Mouse (Mus musculus): ENCODE measurements around the gene Cep78. TPM values are rescaled to one million over a fixed set of nuclear protein-coding genes. Genes with fewer than 3 reads are reported as not detected.
A peak's percentile ranks its signal among the peaks of the same experiment; 100 is the strongest.

Cep78 gene
- total and polyA plus RNA-seq, 2 experiments from 2014 or later, result 23.4 to 27.0 TPM

DNA sequence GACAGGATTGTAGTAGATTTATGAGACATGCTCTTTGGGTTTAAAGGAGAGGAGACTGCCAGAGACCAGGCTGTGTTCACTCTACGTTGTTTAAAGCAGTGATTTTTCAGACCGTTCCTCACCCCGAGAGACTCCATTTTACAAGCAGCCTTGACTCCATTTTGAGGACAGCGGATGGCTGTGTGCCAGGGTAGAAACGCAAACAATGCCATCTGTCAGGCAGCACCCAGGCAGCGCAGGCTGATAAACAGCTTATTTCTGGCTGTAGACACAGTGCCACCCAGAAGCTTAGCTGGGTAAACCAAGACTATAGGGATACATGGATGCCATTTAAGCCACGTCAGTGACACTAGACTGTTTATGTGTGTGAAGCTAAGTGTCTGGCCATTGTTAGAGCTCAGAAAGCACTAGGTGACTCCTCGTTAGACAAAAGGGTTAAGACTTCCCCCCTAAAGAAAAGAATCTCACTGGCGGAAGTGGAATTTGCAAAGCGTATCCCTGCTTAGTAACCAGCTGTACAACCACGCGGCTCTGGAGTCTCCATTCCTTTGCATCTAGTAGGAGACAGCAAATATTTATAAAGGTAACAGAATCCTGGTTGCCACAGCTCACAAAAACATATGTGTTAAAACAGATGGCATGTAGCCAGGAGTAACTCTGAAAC is 12.2 kb upstream of the Cep78 start:
- TF ChIP-seq CTCF (IDR thresholded peaks at IDR 0.05; ENCODE audit: low read depth), result peak; percentile 11; the same call in 1 of the 2 replicates
- H3K27me3 ChIP-seq (ENCODE audit: insufficient read depth, low read length), result no peaks in the 10 kb centered on the region
- no peaks in the 10 kb centered on the region for H3K9me3 ChIP-seq (ENCODE audit: low read length)
- H3K4me2 ChIP-seq (ENCODE audit: low read depth), result peak overlapping the region; percentile 47
- ATAC-seq (peak; percentile 93), DNase-seq (peak; percentile 93)
- peak overlapping the region; percentile 79 for H3K27ac ChIP-seq (ENCODE audit: low read depth, low read length)
- peak overlapping the region; percentile 44 for H3K9ac ChIP-seq
- no peaks in the 10 kb centered on the region for H3K36me3 ChIP-seq (ENCODE audit: insufficient read depth)
- peak overlapping the region; percentile 25 for H3K4me3 ChIP-seq (ENCODE audit: low read depth, low read length)
- 0 out of 2 replicates have a peak, but pooled peaks cover 4% of the 10 kb centered on the region for H3K4me1 ChIP-seq (ENCODE audit: insufficient read depth)
- 16% methylated on average over 12 of the region's 12 CpGs for WGBS

DNA sequence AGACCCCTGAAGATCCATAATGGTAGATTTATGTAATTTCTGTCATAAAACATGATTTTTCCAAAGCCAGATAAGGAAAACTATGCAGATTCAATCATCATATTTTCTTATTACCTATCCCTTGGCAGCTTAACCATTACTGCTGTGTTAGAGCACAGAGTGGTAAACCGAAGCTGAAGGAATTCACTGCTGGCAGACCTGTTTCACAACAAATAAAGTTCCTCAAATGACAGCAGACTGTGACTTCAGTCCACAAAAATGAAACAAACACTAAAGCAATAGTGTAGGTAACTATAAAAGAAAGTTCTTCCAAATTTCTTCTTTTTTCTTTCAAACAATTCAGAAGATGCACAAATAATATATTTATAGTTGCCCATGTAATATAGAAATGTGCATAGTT is 5.3 kb upstream of the Cep78 start:
- Histone ChIP-seq H3K9ac (no peak overlapping the region), H3K4me1 (ENCODE audit: insufficient read depth) (peaks cover 3% of the 10 kb centered on the region; the same call in 1 of the 2 replicates), H3K4me2 (ENCODE audit: low read depth) (no peak overlapping the region), H3K27me3 (ENCODE audit: insufficient read depth, low read length) (no peaks in the 10 kb centered on the region), H3K9me3 (ENCODE audit: low read length) (no peaks in the 10 kb centered on the region), H3K4me3 (ENCODE audit: low read depth, low read length) (no peak overlapping the region), H3K36me3 (ENCODE audit: insufficient read depth) (no peaks in the 10 kb centered on the region), H3K27ac (ENCODE audit: low read depth, low read length) (no peak overlapping the region)
- TF ChIP-seq CTCF (IDR thresholded peaks at IDR 0.05; ENCODE audit: low read depth), result no peak
- WGBS, result 95% methylated on average over 1 of the region's 1 CpGs
- no peak for ATAC-seq
- DNase-seq, result no peak

DNA sequence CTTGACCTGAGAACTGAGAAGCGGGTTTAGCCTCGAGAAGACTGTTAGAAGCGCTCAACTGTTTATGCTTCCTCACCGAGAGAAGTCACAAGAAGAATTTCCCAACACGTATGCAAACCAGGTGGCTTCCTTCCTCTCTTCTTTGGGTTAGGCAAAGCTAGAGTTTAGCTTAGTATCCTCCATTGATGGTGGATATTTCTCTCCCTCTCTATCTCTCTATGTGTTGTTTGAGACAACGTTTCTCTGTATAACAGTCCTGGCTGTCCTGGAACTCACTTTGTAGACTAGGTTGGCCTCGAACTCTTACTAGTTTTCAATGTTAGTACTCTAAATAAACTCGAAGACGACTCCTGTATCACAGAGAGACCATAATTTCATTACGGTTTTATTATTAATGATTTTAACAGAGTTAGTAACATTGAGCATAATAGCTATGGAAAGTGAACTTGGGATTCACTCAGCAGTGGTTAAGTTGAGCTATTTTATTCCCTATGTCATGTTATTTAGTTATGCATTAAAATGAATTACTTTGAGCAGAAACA is 454 bp upstream of the Cep78 start:
- TF ChIP-seq CTCF (IDR thresholded peaks at IDR 0.05; ENCODE audit: low read depth), result no peak
- 0 out of 2 replicates have a peak overlapping the region, but pooled peaks have one; percentile 29 for H3K27ac ChIP-seq (ENCODE audit: low read depth, low read length)
- H3K36me3 ChIP-seq (ENCODE audit: insufficient read depth), result no peaks in the 10 kb centered on the region
- H3K9ac ChIP-seq, result peak overlapping the region; percentile 94
- no peaks in the 10 kb centered on the region for H3K9me3 ChIP-seq (ENCODE audit: low read length)
- H3K4me3 ChIP-seq (ENCODE audit: low read depth, low read length), result peak overlapping the region; percentile 96
- WGBS, result 27% methylated on average over 10 of the region's 10 CpGs
- ATAC-seq (peak; percentile 9; the same call in 1 of the 2 replicates), DNase-seq (no peak)
- peak overlapping the region; percentile 87 for H3K4me2 ChIP-seq (ENCODE audit: low read depth)
- no peaks in the 10 kb centered on the region for H3K27me3 ChIP-seq (ENCODE audit: insufficient read depth, low read length)
- peaks cover 3% of the 10 kb centered on the region; the same call in 1 of the 2 replicates for H3K4me1 ChIP-seq (ENCODE audit: insufficient read depth)

GRCm38 (mm10) chr19:15983739-15984344 is 947 bp downstream of the Cep78 start:
- ATAC-seq, result no peak

GRCm38 (mm10) chr19:15982926-15983738 is 1.7 kb downstream of the Cep78 start:
- no peak for TF ChIP-seq CTCF (IDR thresholded peaks at IDR 0.05; ENCODE audit: low read depth)
- H3K27me3 ChIP-seq (ENCODE audit: insufficient read depth, low read length), result no peaks in the 10 kb centered on the region
- H3K4me1 ChIP-seq (ENCODE audit: insufficient read depth), result peaks cover 3% of the 10 kb centered on the region; the same call in 1 of the 2 replicates
- 0 out of 2 replicates have a peak, but pooled peaks cover 5% of the 10 kb centered on the region for H3K36me3 ChIP-seq (ENCODE audit: insufficient read depth)
- H3K4me2 ChIP-seq (ENCODE audit: low read depth), result peak overlapping the region; percentile 87
- no peak overlapping the region for H3K27ac ChIP-seq (ENCODE audit: low read depth, low read length)
- H3K9ac ChIP-seq, result no peak overlapping the region
- H3K4me3 ChIP-seq (ENCODE audit: low read depth, low read length), result 0 out of 2 replicates have a peak overlapping the region, but pooled peaks have one; percentile 96
- no peaks in the 10 kb centered on the region for H3K9me3 ChIP-seq (ENCODE audit: low read length)
- 33% methylated on average over 9 of the region's 10 CpGs for WGBS
- ATAC-seq (no peak), DNase-seq (no peak)

More at GRCm38 (mm10) chr19:15983739-15984344, 947 bp downstream of the Cep78 start:
- Histone ChIP-seq H3K36me3 (ENCODE audit: insufficient read depth) (0 out of 2 replicates have a peak, but pooled peaks cover 1% of the 10 kb centered on the region), H3K4me3 (ENCODE audit: low read depth, low read length) (peak overlapping the region; percentile 96), H3K4me1 (ENCODE audit: insufficient read depth) (peaks cover 3% of the 10 kb centered on the region; the same call in 1 of the 2 replicates), H3K4me2 (ENCODE audit: low read depth) (peak overlapping the region; percentile 87), H3K27me3 (ENCODE audit: insufficient read depth, low read length) (no peaks in the 10 kb centered on the region), H3K9ac (peak overlapping the region; percentile 94), H3K27ac (ENCODE audit: low read depth, low read length) (peak overlapping the region; percentile 90; the same call in 1 of the 2 replicates), H3K9me3 (ENCODE audit: low read length) (no peaks in the 10 kb centered on the region)
- DNase-seq, result peak; percentile 26
- WGBS, result 43% methylated on average over 15 of the region's 15 CpGs
- TF ChIP-seq CTCF (IDR thresholded peaks at IDR 0.05; ENCODE audit: low read depth), result no peak

GRCm38 (mm10) chr19:15981861-15982260 is 2.9 kb downstream of the Cep78 start:
- TF ChIP-seq CTCF (IDR thresholded peaks at IDR 0.05; ENCODE audit: low read depth), result peak; percentile 78
- H3K27ac ChIP-seq (ENCODE audit: low read depth, low read length), result no peak overlapping the region
- no peaks in the 10 kb centered on the region for H3K27me3 ChIP-seq (ENCODE audit: insufficient read depth, low read length)
- WGBS, result 24% methylated on average over 4 of the region's 4 CpGs
- H3K36me3 ChIP-seq (ENCODE audit: insufficient read depth), result peaks cover 16% of the 10 kb centered on the region
- H3K4me1 ChIP-seq (ENCODE audit: insufficient read depth), result peaks cover 3% of the 10 kb centered on the region; the same call in 1 of the 2 replicates
- no peak overlapping the region for H3K9ac ChIP-seq
- no peak overlapping the region for H3K4me3 ChIP-seq (ENCODE audit: low read depth, low read length)
- DNase-seq (peak; percentile 76), ATAC-seq (peak; percentile 28; the same call in 1 of the 2 replicates)
- no peaks in the 10 kb centered on the region for H3K9me3 ChIP-seq (ENCODE audit: low read length)
- H3K4me2 ChIP-seq (ENCODE audit: low read depth), result no peak overlapping the region
